Mouse (Mus musculus) T-helper 2 cell (primary cell): Measurements from ENCODE around the gene Mmgt1.

Experiments
- in situ Hi-C: fragments of 300-600 bp; cut with MboI, MseI; formaldehyde crosslinking; loops from one replicate; pipeline ENCODE4 v1.15.1; 2025; ENCODE audit warnings: high pct_unique_total_duplicates

Mmgt1 gene

GRCm38 (mm10) chrX:56597887-56598640 is at the start of gene Mmgt1:
Gene Mmgt1, minus strand, starts transcription at chrX:56598069.
- in situ Hi-C loops = no loop called here

GRCm38 (mm10) chrX:56640066-56640465 is 42.2 kb upstream of the Mmgt1 start:
- in situ Hi-C loops = no loop called here

DNA sequence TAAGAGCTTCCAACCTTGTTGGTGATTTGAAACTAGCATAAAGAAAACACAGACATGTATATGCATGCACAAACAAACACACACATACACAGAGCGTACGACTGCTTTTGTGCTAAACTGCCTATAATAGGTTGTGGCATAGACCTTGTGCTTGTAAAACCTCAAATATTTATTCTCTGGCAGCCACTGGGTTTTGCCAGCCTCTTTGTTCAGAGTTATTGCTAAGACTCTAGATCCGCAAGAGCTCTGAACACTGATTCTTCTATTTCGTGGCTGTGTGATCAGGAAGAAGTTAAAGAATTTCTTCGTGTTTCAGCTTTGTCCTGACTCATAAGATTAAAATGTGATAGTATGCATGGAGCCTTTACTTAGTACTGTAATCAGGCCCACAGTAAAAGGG is 38.3 kb upstream of the Mmgt1 start:
- in situ Hi-C loops = loop anchor here (10.0 kb wide), 1 partner anchor 1849 kb away; no protein-coding TSS in a partner anchor

- in situ Hi-C loops = no loop called here
Observed at GRCm38 (mm10) chrX:56615236-56615635, 17.4 kb upstream of the Mmgt1 start.

GRCm38 (mm10) chrX:56610318-56610694 is 12.4 kb upstream of the Mmgt1 start:
- in situ Hi-C loops = no loop called here

DNA sequence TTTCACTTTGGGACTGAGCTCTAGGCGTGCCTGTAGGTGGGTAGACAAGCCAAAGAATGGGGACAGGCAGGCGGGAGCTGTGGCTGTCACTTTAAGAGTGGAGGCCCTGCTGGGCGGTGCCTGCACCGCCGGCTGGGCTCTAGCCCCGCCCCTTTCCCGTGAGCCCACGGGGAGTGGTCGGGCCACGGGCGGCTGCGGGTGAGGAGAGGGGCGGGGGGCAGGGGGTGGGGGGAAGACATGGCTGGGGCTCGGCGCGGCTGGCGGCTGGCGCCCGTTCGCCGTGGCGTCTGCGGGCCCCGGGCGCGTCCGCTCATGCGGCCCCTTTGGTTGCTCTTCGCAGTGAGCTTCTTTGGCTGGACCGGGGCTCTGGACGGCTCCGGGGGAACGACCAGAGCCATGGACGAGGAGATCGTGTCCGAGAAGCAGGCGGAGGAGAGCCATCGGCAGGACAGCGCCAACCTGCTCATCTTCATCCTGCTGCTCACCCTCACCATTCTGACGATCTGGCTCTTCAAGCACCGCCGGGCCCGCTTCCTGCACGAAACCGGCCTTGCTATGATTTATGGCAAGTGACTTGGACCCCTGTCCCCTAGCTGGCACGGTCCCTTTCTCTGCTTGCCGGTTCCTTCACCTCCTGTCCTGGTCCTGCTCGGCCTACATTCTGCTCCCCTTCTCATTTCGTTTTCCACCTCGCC is 11.9 kb upstream of the Mmgt1 start, which contains the start of gene Slc9a6:
Gene Slc9a6 (plus strand): TSS at position 135 of the 695 bp plus-strand sequence.
- in situ Hi-C loops = loop anchor here (10.0 kb wide), 1 partner anchor 435 kb away; the partner anchor contains the start of gene Brs3

DNA sequence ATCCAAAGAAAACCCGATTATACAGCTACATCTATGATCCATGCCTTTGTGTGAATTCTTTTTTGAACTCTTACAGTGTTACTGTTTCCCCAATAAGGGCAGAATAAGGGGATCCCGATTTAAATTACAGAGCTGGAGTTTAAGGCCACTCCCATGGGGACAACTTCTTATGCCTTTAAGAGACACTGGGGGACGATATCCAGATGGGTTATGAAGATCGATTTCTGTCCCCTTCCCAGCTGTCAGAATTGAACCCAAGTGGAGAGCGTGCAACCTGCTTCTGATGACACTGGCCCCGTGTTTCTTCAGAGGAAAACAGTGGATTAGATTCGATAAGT is 11.4 kb upstream of the Mmgt1 start:
- in situ Hi-C loops = loop anchor here (10.0 kb wide), 1 partner anchor 436 kb away; the partner anchor contains the start of gene Brs3

DNA sequence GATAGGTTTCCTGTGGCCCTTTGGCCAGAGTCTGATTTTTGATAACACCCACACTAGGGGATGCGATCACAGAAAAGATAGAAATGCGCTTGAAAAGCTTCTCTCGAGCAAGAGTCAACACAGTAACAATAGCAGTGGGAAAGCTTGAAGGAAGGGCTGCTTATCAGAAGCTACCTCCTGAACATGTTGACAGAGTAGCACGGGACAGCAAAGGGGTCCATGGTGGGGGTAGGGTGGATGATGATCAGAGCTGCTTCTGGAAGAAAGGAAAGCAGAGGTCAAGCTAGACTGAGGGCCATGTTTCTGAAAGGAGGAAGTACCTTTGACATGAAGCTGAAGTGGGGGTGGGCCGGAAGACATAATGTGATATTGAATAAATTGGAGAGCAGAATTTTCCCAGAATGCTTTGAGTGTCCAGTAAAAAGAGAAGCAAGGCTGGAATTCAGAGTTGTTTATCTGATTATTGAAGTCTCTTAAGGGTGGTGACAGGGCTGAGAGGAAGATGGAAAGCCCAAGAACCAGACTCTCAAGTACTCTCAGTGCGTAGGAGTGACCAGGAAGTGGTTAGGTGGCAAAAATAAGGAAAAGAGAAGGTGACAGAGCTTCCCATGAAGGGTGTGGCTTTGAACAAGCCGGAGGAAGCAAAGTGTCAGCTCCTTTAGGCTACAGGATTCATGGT is 9.3 kb upstream of the Mmgt1 start:
- in situ Hi-C loops = loop anchor here (10.0 kb wide), 1 partner anchor 438 kb away; the partner anchor contains the start of gene Brs3

DNA sequence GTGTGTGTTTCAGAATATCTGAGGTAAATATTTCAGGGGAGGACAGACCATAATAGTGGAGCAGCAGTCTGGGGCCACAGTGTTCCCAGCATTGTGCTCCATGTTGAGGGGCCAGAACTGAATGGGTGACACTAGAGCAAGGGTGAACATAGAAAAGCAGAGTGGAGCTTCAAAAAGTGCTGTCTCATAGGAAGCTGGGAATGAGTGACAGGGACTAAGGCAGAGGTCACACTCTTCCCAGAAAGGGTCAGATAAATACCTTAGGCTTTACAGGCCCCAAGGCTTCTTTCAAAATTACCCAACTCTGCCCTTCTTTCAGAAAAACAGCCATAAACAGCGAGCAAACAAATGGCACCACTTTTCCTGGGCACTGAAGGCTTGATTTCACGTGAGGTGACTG is 8.7 kb upstream of the Mmgt1 start:
- in situ Hi-C loops = loop anchor here (10.0 kb wide), 1 partner anchor 438 kb away; the partner anchor contains the start of gene Brs3

DNA sequence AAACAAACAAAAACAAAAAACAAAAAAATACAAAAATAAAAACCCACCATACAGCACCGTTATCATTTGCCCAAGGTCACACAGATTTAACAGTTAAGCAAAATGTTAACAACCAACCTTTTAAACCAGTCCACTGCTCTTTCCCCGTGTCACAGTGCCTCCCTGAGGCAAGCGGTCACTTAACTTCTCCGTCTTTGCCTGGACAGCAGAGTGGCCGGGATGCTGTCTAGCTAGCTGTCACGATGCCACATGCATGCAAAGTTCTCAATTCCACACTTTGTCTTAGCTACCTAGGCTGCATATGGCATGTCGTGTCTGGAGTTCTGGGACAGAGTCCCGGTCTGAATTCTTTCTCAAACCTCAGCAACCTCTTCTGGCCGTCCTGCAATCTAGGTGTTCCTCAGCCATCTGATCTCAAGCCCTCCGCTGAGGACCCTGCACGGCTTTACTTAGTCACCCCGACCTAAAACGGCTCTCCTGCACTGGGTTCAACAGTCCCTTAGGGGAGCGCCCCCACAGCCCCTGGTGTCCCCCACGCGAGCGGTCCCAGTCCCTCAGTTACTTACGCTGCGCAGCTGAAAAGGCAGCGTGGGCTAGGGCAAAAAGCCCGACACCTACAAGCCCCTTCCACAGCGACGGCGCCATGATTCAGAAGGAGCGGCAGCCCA is 516 bp downstream of the Mmgt1 start:
- in situ Hi-C loops = no loop called here

- in situ Hi-C loops = no loop called here
Observed at GRCm38 (mm10) chrX:56578200-56578599, 19.7 kb downstream of the Mmgt1 start.

DNA sequence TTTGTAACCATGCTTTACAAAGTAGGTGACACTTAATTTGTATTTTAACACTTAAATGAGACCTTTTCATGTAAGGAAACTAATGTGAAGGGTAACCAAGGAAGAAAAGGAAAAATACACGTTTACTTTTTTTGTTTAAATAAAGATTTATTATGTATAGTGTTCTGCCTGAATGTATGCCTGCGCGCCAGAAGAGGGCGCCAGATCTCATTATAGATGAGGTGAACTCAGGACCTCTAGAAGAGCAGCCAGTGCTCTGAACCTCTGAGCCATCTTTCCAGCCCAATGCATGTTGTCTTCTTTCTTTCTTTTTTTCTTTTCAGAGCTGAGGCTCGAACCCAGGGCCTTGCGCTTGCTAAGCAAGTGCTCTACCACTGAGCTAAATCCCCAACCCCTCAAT is 25.4 kb downstream of the Mmgt1 start:
- in situ Hi-C loops = no loop called here

DNA sequence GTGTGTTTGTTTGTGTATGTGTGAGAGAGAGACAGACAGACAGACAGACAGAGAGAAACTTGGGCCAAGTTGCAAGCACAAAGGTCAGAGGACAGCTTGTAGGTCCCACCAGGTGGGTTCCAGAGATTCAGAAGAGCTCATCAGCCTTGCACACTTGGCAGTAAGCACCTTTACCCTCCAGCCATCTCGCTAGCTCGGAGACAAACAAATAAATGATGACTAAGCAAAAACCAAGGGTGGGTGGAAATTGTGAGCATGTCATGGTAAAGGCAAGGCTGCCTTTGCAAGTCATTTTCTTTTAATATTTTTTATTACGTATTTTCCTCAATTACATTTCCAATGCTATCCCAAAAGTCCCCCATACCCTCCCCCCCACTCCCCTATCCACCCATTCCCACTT is 44.3 kb downstream of the Mmgt1 start:
- in situ Hi-C loops = no loop called here

DNA sequence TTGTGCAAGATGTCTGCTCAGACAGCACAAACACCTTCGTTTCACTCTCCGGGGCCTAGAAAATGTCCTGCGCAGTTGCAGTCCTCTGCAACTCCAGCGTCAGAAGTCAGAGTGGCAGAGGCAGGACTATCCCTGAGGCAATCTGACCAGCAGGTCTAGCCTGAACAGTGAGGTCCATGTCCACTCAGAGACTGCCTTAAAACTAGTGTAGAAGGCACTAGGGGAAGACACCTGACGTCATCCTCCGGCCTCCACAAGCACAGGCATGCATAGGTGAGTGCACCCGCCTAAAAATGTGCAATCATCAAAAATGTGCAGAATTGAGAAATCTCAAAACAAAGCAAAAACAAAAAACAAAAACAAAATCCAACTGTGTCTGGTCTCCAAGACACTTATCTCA is 48.4 kb downstream of the Mmgt1 start, which contains the start of gene Gm648:
Gene Gm648 (minus strand): TSS at position 101 of the 400 bp plus-strand sequence.
- in situ Hi-C loops = loop anchor here (25.0 kb wide), 1 partner anchor 238 kb away; no protein-coding TSS in a partner anchor

GRCm38 (mm10) chrX:56537162-56537561 is 60.7 kb downstream of the Mmgt1 start:
- in situ Hi-C loops = loop anchor here (25.0 kb wide), 1 partner anchor 250 kb away; no protein-coding TSS in a partner anchor
